Mouse (Mus musculus): ENCODE data around the gene Antxr2.
A peak's percentile ranks its signal among the peaks of the same experiment; 100 is the strongest.

The Antxr2 gene

DNA sequence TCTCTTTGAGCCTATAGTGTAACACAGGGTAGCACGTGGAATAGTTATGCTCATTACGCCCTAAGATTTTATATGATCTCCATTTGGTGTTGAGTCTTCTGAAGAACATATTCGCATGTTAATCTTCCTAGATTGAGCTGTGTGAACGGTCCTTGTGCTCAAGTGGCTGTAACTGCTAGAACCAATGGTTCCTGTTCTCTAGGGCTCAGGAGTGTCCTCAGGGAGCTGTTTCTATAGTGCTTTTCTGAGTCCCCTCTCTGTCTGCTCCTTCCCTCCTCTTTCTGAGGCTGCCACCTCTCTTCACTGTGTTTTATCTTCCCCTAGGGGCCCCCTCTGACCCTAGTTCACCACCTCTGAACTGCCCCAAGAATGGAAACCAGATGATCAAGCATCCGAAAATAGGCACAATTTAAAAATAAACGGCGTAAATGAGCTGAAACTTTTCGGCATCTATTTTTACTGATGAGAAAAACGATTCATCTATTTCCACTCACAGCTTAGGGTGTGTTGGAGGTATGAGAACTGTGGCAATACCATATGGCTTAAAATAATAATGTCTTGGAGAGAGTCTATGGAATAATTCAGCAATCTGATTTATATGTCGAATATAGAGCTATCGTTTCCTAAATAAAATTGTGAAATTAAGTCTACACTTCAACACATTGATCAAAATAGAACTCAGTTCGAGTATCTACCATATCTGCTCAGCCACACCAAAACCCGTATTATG is 124.1 kb downstream of the Antxr2 start:
- DNase-seq = peak; percentile 14 to 16

DNA sequence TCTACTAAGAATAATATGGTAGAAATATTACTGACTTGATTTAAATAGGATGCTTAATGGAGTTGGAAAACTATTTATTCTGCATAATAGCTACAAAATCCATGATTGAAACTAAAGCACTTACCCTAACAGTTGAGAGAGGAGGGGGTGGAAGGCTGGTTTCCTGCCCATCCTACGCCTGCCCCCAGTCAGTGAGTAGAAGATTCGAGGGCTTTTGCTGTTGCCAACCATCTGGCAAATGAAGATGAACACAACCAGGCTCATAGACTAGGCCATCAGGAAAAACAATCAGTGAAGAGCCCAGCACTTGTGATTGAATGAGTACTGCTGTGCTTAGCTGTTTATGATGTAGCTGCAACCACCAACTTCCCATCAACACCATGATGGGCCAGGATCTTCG is 125.0 kb downstream of the Antxr2 start:
- no peak for DNase-seq

DNA sequence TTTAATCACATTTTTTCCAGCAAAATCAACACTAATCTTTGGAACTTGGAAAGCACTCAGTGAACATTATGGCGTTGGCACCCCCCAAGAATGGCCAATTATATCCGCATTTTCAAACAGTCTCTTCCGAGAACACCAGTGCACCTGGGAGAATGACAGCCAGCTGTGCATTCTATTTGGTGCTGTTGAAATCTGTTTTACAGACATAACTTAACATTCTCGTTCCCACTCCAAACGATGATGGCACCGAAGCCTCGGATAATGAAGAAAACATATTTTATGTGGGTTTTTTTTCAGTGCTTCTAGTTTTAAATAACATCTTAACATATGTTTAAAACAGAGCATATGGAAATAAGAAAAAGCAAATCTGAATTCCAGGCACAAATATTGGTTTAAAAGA is 129.7 kb downstream of the Antxr2 start:
- DNase-seq = no peak

DNA sequence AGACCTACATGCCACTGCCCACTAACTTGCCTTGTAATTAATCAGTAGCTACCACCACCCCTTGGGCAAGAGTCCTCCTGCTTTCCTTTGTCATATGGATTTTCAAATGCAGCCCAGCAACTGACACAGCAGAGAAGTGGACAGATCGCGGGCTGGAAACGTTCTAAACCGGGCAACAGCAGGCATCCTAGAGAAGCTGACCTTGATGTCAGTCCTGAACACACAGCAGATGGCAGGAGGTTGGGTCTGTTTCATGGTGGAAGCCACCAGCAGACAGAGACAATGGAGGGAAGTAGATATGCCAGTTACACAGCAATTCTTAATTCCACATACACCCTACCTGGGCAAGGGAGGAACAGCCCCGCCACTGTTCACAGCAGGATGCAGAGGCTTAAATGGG is 131.5 kb downstream of the Antxr2 start:
- no peak for DNase-seq

DNA sequence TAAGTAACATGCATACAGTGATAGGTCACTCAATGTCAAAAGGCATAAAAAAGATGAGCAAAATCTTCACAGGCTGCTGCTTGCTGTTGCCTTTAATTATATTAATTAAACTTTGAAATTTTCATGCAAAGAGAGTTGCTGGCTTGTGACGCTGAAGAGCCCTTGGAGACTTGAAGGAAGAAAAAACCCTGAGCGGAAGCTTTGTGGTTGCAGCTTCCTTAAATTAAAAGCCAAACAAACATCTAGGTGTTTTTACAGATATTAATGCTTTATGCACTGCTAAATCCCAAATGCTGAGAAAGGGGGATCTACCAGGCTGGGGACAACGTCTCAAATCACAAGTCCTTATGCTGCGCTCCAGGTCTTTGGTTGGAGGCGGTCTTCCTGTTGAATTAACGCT is 145.4 kb downstream of the Antxr2 start:
- peak; percentile 56 to 63 for DNase-seq

DNA sequence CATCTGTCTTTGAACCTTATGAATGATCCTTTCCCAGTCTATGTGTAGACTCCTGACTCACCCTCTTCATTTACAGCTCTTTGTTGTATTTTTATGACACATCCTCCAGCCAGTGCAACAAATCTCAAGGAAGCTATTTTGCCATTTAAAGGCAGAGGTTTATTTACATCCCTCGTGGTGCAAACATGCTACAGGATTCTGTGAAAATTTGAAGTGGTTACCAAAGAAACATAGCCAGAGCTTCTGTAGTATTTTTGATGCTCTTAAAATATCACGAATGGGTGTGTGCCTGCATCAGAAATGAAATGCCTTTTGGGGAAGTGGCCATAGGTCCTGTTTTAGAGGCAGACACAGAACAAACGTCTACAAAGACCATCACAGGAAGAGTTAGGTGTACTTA is 146.7 kb downstream of the Antxr2 start:
- peak in 1 of 2 experiments; percentile 28 for DNase-seq

DNA sequence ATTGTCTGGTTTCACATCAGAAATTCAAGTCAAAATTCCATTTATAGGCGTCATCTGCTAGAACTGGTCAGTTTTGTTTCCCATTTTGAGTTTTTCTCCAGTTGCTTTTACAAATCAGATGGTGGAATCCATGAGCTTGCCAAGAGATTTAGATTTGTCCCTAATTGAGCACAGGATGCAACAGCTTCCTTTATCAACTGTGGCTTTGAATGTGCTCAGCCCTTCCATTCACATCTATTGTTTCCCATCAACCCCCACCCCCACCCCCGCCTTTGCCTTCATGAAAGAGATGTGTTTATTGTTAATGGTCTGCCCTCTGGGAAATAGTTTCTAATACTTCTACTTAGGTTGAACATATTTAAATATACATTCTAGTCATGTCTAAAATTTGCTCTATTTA is 149.4 kb downstream of the Antxr2 start:
- no peak for DNase-seq

DNA sequence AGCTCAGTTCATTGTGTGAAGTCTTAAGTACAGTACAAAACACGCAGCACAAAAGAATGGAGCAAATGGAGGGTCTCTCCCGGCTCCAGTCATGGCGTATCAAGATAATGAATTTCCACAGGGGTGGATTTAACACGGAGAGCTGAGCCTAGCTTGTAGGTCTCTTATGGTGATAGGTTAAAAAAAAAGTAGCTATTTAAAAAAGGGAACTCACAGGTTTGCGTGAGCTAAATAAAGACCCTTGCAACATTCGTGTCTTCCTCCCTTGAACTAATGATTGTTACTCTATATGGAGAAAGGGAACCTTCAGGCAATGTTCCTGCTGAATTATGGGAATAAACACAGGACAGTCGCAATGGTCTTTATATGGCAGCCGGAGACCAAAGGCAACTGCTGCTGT is 150.7 kb downstream of the Antxr2 start:
- no peak for DNase-seq

DNA sequence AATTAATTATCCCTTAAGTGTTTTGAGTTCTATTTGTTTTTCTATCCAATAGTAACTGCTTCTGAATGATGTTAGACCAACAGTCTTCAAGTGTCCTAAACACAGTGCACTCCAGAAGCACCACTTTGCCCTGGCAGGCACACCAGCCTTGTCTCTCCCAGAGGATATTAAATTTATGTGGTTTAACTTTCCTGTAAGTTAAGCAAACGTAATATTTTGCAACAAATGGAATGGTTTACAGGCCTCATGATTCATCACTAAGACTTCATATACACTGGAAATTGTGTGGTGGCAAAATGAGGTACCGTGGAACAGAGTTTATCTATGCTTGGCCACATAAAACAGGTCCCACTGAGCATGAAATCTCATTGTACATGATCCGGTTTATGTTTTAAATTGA is 152.0 kb downstream of the Antxr2 start:
- DNase-seq = no peak

DNA sequence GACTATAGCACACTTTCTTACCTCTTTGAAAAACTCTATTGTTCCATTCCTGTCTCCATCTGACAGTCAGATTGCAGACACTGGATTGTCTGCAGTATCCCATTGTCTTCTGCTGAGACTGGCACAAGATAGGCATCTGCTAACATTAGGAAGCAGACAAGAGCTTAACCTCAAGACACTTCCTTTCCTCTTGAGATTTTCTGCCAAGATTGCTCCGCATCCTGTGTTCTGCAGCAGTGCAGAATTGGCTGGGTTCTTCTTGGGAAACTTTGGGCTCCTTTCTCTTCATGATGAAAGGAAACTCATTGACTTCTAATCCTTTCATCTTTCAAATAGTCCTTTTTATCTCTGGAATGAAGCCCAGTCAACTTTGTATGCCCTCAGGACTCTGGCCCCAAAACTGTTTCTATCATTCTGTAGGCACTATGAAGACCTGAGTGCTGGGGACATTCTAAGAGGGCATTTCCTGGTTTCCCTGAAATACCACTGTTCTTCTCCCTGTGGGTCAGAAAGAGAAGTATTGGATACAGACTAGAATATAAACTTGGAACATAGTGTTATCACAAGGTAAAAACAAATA is 152.5 kb downstream of the Antxr2 start:
- no peak for DNase-seq

DNA sequence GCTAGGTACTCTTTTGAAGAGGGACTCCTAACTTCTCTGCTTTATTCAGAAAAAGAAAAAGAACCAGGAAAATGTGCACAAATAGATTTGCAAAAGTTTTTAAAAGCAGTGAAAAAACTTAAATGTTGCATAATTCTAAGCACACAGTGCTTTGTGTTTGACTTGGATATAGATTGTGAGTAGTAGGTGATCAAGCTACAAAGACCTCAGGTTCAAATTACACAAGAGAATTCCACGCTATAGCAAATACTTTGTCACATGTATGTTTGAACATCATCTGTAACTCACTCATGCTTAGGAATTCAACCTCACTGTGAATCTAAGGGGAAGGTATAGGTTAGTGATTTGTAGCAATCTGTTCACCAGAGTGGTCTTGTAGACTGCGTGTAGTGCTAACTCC is 153.9 kb downstream of the Antxr2 start:
- no peak for DNase-seq

DNA sequence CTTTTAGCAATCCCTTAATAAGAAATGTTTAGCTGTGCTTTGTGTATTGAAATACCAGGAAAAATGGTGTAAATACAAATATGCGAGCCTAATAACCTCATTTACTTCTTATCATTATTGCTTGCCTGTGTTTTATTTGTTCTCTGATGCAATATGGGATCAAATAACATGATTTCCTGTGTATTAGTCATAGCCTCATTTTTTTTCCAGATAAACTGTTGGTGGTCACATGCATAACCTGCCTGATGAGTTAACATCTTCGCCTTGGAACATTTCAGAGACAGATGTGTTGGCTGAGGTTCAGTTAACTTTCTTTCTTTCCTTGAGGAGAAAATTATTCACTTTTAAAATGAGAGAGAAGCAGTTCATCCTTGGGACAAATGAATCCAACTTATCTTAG is 162.9 kb downstream of the Antxr2 start:
- DNase-seq = no peak

DNA sequence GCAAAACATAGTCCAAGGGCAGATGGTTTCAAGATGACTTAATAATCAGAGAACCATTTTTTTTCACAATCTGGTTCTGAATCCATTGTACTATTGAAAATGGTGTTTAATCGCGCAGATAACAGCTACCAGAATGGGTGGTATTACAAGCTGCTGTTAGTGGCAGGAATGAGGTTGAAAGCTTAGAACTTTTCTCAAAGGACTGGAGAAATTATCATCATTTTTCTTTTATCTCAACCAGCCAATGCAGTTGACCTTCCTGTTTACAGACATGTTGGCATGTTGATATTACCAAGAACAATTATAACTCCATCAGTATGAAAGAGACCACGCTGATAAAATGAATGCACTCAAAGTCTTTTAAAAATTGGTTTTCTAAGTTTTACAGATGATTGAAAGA is 163.9 kb downstream of the Antxr2 start:
- no peak for DNase-seq

DNA sequence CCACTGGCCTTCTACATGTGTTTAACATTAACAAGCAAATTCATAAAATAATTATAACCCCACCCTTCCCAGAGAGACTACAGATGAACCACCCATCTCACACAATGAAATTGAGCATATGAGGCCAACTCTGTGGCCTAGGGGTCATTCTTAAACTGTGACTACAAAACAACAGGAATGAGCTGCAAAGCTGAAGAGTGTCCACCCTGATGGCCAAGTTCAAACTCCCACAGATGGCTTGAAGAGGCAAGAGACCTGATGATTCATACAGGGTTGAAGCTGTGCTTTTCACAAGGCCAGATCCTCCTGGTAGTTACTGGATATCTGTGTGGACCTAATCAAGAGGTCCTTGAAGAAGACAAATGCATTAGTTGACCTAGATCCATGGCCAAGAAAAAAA is 173.7 kb downstream of the Antxr2 start:
- DNase-seq = no peak

DNA sequence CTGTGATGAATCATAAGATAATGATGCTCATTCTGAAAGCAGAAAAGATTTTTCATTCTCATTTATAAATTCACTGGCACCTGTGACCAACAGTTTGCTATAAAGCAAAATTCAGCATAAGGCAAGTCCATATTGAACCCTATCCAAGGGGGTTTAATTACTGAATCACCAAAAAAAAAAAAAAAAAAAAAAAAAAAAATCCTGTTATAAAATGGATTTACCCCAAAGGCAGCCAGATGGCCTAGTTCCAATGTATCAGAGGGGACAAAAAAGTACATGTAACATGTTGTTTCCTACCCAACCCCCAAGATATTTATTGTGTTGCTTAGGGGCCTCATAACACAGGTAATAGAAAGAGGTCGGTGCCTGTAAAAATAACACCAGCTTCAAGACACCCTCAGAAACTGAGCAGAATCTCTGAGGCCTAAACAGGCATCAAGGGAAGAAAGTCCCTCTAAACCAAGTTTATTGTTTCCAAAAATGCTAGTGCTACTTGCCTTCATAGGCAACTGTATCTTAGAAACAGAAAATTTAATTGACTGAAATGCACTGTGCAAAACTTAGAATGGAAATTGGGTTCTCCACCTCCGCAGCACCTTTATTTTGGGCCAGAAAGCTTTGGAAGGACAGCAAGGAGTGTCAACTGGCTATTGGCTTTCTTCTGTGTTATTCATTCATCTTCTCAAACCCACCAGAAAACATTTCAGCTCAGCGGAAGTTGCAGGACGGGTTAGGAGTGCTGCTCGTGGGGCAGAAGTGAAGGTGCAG is 178.7 kb downstream of the Antxr2 start:
- no peak for DNase-seq

DNA sequence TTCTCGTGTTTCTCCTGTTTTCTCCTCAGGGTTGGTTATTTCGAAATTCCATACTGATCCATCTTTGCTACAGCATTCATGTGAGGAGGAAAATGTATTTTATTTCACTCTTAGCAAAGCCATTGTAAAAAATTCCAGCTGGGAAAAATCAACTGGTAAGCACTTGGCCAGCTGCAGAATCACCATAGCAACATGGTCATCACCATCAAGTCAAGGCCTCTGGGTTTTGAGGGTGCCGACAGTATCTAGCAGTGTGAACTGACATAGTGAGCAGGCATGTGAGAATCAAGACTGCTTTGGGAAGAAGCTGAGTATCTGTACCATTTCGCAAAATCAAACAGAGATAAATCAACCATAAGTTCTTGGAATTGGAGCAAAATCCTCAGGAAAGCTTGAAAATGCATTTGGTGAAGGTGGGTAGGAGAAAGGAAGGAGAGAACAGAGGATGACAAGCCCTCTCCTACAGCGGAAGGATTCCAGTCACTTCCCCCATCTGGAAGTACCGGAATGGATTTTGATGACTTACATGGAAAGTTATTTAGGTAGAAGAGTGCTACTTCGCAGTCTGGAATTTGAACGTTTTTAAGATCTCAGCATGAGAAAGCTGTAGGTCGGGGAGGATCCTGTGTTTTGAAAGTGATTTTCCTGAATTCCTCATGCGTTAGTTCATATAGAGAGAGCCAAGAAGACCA is 183.5 kb downstream of the Antxr2 start:
- no peak for DNase-seq

DNA sequence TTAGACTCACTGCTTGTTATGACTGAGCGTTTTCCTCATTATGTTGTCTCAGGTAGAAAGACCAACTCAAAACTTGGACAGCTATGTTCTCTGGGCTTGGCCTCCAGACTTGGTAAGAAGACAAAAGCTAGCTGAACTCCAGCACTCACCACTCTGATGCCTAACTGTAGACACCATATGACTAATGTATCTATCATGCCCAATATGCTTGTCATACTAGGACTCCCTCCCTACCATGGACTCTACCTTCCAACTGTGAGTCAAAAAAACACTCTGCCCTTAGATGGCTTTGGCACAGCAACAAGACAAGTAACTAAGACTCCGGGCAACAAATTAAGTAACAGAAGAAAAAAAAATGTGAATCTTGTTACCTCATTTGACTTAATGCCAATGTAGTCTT is 184.3 kb downstream of the Antxr2 start:
- DNase-seq = no peak

DNA sequence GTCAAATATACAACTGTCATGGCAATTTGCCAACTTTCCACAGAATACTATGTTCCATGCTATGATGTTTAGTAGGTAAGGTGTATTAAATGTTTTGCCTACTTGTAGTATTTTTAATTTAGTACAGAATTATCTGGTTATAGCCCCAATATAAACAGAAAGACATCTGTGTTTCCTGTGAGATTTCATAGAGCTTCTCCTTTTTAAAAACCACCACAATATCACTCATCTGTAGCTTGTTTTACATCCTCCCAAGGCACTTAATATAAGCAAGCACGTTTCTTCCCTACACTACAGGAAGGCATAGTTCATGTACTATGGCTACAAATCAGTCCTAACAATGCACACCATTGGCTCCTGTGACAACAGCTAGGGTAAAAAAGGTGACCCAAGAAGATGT is 188.8 kb downstream of the Antxr2 start:
- DNase-seq = peak; percentile 25 to 26

DNA sequence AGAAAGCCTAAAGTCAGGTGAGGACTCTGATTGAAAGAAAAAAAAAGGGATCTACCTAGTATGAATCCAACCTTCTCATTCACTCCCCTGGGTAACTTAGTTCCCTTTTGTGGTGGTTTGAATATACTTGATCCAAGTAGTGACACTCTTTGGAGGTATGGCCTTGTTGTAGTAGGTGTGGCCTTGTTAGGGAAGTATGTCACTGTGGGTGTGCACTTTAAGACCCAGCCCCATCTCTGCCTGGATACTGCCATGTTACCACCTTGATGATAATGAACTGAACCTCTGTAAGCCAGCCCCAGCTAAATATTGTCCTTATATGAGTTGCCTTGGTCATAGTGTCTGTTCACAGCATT is 190.9 kb downstream of the Antxr2 start:
- DNase-seq = peak; percentile 2 to 16

DNA sequence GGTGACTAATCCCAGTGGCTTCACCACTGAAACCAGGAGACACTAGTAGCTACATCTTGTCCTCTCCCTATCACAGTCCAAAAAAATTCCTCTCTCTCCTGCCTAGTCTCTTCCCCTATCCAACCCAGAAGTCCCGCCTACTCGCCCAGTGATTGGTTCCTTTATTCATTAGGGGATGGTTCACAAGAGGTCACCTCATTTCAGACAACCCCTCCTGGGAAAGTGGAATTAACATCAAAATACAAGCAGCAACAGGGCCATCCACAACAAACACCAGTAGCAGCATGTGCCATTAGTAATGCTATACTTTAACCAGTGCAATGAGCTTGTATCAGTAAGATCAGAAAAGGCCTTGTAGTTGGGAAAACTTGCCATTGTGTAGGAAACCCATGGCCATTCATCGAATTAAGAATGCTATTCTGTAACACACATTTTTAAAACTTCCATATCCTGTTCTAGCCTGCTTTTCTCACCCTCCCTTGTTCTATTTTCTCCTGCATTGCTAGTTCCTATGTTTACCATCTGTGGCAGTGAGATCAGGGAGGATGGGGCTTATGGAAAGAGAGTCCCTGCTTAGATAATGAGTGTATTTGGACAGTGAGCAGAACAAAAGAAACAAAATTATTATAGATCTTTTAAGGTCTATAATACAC is 191.4 kb downstream of the Antxr2 start:
- DNase-seq = no peak

DNA sequence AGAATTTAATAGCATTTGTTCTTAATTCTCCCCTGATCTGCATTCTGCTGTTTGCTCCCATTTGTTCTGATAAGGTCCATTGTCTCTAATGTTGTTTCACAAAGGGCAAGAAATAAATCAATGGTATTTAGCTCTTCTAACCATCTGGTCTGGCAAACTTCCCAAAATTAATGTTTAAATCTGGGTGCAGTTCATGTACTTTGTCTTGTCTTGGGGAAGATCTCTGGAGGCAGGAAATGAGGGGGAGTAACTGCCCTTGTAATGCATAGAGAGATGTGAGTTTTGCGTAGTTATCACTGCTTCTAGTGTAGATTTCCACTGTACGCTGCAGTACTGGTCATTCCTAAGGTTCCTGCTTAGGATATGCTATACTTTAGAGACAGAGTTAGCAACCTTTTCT is 193.5 kb downstream of the Antxr2 start:
- no peak for DNase-seq

DNA sequence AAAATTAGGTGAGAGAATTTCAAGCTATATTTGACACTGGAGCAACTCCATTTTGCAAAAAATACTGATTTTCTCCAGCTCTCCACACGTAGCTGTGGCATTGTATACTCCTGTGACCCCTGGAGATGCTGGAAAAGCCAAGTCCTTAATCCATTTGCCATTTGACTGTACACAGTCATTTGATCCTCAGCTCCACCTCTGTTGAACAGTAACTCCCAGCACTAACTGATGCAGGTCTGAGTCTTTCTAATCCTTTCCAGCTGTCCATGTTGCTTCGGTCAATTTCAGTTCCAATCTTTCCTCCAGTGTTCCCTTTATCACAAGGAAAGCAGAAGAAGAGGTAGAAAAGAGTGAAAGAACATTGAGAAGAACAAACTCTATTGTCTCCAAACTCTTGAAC is 195.4 kb downstream of the Antxr2 start:
- no peak for DNase-seq

DNA sequence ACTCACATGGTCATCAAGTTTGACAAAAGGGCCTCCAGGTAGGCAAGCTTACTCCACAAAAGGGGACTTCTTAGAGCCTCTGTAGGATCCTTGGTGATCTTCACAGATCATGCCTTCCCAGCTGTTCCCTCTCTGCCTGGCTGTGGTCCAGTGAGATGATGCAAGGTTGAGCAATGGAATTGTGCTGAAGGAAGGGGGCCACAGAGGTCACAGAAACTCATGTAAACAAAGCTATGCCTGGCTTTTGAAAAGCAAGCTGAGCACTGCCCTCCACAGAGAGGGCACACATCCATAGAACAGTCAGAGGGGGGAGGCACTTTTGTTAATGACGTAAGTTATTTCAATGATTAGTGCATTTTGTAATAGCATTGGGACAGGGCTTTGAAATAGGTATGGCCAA is 196.1 kb downstream of the Antxr2 start:
- no peak for DNase-seq

Measured in B cell, adult 2 months (primary cell).